Mouse (Mus musculus): ENCODE measurements around the gene Rnf207.

The Rnf207 gene

GRCm38 (mm10) chr4:152295916-152296315 lies 22.9 kb downstream of the Rnf207 start:
- DNase-seq (ENCODE audit: extremely low spot score, low spot score) = no peak

- DNase-seq (ENCODE audit: extremely low spot score, low spot score) = no peak
These were observed 24.4 kb downstream of the Rnf207 start for GRCm38 (mm10) chr4:152294188-152294929.

DNA sequence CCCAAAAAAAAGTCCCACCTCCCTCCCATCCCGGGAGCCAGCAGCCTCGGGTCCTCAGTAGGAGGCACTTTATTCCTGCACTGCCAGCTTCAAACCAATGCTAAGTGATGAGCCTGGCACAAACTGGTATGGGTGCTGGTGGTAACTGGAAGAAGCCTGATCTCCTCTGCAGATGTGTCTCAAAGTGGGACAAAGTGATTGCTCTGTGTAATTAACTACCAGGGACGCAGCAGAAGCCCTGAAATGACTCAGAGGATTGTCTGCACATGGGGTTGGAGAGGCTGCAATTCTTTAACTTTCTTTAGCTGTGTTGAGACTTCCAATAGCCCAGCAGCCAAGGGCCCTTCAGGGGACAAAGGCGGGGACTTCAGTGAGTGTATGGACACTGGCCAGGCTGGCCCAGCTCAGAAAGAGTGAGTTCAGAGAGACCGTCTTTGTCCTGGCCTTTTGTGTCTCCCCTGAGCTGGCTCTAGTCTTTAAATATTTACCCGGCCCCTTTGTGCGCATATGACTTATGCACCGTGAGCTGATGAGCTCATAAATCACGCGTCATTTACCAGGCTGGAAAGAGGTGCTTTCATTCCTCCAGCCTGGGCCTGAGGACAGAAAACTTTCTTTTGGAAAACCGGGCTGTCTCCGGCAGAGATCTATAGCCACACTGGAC lies 26.6 kb downstream of the Rnf207 start:
- DNase-seq (ENCODE audit: extremely low spot score, low spot score) = no peak

DNA sequence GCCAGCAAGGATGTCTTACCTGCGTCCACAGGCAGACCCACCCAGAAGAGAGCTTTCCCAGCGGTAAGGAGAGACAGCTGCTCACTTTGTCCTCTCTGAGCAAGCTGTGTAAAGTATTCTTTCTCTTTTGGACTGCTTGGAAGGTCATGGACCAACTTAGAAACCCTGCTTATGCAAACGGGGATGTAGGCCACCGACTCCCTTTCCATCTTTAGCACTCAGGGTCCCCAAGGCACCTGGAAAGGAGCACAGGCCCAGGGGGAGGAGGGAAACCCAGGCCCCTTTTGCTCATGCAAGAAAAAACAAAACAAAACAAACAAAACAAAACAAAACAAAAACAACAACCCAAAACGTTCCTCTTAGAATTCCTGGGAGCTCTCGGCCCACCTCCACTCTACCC lies 27.2 kb downstream of the Rnf207 start, which contains the start of gene Hes3:
TSS of gene Hes3 (minus strand) at position 101 of the 400 bp plus-strand sequence.
- no peak for DNase-seq (ENCODE audit: extremely low spot score, low spot score)

GRCm38 (mm10) chr4:152290991-152291390 lies 27.8 kb downstream of the Rnf207 start:
- DNase-seq (ENCODE audit: extremely low spot score, low spot score) = no peak

GRCm38 (mm10) chr4:152290385-152290784 lies 28.4 kb downstream of the Rnf207 start:
- DNase-seq (ENCODE audit: extremely low spot score, low spot score) = peak; percentile 75

- DNase-seq (ENCODE audit: extremely low spot score, low spot score) = peak; percentile 50
These were observed 30.3 kb downstream of the Rnf207 start for GRCm38 (mm10) chr4:152288398-152288945.

- no peak for DNase-seq (ENCODE audit: extremely low spot score, low spot score)
These were observed 31.3 kb downstream of the Rnf207 start for GRCm38 (mm10) chr4:152287317-152288120.

DNA sequence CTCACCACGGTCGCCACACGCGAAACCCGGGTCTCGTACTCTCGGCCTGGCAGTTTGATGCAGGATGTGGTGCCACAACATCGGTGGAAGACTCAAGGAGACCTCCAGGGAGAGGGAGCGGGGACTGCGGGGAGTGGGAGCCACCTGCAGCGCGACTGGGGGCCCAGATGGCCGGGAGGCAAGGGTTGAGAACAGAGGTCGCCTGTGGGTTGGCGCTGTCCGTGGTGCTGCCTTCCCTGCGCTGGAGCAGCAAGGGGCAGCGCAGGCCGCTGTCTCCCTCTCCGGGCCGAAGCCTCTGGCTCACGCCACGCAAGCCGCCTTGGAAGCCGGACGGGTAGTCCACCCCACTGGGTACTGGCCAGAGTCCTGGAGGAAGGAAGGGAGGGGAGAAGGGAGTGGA lies 31.9 kb downstream of the Rnf207 start:
- DNase-seq (ENCODE audit: extremely low spot score, low spot score) = peak; percentile 81

- DNase-seq (ENCODE audit: extremely low spot score, low spot score) = peak; percentile 49
These were observed 32.6 kb downstream of the Rnf207 start for GRCm38 (mm10) chr4:152286183-152286582.

DNA sequence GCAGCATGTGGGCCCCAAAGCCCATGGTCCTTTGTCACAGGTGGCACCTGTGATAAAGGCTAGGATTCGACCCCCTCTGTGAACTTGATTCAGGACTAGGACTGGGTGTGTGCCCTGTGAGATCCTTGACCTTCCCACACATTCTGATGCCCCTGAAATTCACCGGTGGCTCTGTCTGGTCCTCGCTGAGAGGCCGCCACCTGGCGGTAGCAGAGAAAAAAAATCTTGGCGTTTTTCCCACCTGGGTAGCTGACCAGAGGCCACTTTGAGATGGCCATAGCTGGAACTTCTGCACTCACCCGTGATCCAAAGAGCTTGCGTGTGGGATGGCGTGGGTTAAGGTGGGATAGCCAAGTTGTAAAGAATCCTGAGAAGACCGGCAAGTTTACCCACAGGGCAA lies 33.3 kb downstream of the Rnf207 start:
- DNase-seq (ENCODE audit: extremely low spot score, low spot score) = peak; percentile 62

- DNase-seq (ENCODE audit: extremely low spot score, low spot score) = peak; percentile 92
These were observed 35.4 kb downstream of the Rnf207 start for GRCm38 (mm10) chr4:152283186-152283950.

DNA sequence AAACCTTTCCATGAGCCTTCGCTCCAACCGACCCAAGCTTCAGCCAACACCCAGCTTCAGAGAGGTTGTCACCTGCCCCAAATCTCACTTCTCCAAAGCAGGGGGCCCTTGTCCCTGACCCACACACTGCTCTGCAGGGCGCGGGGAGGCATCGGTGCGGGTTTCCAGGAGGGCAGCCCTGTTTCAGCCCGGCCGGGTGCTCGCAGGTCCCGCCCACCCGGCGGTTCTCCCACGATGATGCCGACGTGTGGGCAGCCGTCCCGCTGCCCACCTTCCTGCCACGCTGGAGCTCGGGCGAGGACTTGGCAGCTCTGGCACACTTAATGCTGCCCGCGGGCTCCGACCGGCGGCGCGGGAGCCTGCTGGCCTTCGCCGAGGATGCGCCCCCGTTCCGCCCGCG lies 36.1 kb downstream of the Rnf207 start:
- no peak for DNase-seq (ENCODE audit: extremely low spot score, low spot score)

GRCm38 (mm10) chr4:152281601-152282000 lies 37.2 kb downstream of the Rnf207 start:
- DNase-seq (ENCODE audit: extremely low spot score, low spot score) = peak; percentile 16

DNA sequence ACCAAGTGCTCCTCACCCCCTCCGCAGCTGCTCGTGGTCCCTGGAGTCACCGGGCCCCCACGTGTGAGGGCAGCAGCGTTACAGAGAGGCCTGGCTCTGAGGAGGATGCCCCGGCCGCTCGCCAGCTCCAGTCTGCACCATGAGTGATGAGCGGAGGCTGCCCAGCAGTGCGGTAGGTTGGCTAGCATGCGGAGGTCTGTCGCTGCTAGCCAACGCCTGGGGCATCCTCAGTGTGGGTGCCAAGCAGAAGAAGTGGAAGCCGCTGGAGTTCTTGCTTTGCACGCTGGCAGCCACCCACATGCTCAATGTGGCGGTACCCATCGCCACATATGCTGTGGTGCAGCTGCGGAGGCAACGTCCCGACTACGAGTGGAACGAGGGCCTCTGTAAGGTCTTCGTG lies 39.8 kb downstream of the Rnf207 start:
- DNase-seq (ENCODE audit: extremely low spot score, low spot score) = no peak

DNA sequence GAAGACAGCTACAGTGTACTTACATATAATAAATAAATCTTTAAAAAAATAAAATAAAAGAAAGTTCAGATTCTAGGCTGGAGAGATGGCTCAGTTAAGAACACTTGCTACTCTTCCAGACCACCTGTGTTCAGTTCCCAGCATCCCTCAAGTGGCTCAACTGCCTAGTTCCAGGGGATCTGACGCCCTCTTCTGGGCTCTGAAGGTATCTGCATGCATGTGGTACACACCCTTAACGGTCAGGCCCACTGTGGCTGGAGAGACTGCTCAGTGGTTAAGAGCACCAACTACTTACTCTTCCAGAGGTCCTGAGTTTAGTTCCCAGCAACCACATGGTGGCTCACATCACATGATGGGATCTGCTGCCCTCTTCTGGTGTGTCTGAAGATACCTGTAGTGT lies 40.9 kb downstream of the Rnf207 start:
- no peak for DNase-seq (ENCODE audit: extremely low spot score, low spot score)

DNA sequence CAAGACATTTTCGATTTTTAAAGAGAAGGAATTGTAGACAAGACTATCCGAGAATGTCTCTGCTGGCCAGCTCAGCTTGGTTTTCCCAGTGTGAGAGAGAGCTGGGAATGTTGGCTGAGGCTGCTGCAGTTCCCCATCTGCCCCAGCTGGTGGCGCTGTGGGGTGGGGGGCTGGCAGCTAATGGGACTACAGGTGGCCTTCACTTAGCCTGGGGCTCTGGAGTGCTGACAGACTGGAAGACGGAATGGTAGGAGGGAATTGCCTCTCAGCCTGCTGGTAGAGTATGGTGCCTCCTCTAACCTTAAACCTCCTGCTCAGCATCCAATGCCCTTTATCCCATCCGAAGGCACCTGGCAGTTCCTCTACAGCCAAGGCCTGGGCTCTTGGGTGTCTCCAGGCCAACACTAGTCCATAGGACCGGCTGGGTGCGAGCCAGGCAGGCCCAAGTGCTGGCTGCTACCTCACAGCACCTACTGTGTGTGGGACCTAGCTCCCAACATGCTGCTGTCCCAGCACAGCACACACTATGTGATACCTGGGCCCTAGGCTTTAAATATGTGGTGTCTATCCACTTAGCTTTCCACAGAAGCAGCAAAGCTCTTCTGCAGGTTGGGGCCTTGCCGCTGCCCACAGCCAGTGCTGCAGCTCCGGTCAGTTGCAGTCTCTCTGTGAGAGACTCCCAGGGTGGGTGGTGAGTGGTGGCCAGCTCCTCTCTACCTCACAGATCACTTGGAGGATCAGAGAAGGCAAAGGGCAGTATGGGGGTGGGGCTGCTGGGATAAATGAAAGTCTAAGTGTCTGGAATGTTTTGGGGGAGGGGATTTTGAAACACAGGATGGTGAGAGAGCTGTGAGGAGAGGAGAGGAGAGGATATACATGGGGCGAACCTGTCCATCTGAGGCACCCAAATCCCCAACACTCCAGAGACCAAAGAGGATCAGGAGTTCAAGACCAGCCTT lies 42.1 kb downstream of the Rnf207 start:
- peak; percentile 63 for DNase-seq (ENCODE audit: extremely low spot score, low spot score)

GRCm38 (mm10) chr4:152274681-152275131 lies 44.1 kb downstream of the Rnf207 start:
- DNase-seq (ENCODE audit: extremely low spot score, low spot score) = peak; percentile 55

DNA sequence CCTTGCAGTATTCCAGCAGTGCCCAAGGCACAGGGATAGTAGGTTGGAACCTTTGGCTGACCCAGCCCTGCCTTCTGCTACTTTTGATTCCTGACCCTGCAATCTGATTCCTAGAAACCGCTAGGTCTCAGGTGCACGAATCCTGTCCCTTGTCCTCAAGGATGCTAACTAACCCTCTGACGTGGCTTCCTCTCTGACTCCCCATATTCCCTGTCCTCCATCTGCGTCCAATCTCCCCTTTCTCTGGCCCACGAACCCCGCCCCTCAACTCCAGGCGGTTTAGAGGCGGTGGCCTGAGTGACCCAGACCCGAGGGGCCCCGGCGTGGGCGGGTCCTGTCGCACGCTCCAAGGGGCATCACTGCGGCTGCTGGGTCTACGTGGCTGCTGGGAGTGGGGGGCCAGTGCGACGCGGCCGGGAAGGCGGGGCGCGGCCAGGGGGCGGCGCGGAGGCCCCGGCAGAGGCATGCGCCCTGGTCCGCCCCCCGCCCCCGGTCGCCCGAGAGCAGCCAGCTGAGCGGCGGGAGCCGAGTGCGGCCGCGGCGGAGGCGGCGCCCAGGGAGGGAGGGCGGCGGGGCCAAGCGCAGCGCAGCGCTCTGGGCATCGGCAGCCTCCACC lies 45.1 kb downstream of the Rnf207 start, which contains the start of gene Gpr153:
TSS of gene Gpr153 (plus strand) at position 612 of the 616 bp plus-strand sequence.
- DNase-seq (ENCODE audit: extremely low spot score, low spot score) = peak; percentile 67

Data from neural tube, embryonic 10.5 days (tissue).